Mouse (Mus musculus) thymus, adult 18-20 months (tissue): ENCODE results near the gene Drc3.
A peak's percentile ranks its signal among the peaks of the same experiment; 100 is the strongest.
"Not testable (repeated sequence)": the region's sequence is repeated elsewhere in the genome, so short reads cannot be mapped to it uniquely, and the experiment has no call there.

Experiments used
- DNase-seq, 2 experiments: peaks; one replicate each; pipeline ENCODE4 v3.0.0; 2022; ENCODE audit warnings: mixed read lengths in 2 of 2

Drc3 gene

DNA sequence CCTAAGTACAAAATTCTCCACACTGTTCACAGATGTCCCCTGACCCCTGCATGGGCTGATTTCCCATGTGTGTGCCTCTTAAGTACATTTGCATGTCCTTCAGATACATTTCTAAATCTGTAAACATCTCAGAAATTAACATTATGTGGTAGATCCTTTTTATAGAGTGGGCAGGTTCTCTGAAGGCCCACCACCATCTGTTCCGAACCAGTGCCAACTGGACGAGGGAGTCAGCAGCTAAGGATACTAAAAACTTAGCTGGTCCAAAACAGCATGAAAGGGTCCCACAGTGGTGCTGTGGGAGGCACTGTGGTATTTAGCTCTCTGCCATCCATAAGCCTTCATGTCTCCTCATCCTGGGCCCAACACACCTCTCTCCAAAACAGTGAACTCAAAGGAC lies 44.0 kb downstream of the Drc3 start:
- DNase-seq, result no peak

DNA sequence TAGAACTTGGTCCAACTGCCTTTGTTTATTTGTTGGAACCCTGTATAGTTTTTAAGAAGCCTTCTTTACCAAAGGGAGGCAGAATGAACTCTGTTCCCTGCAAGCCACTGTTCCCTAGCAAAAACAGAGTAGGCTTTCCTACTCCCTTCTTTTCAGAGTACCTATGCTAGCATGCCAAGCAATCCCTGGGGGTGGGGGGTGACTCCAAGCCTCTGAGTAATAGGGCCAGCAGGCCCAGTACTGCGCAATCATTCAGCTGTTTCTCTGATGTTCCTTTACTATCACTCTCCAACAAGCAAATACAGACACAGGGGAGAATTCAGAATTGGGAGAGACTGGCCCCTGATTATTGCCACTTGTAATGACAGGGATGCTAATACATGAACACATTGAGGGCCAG lies 53.5 kb downstream of the Drc3 start:
- DNase-seq, result no peak

DNA sequence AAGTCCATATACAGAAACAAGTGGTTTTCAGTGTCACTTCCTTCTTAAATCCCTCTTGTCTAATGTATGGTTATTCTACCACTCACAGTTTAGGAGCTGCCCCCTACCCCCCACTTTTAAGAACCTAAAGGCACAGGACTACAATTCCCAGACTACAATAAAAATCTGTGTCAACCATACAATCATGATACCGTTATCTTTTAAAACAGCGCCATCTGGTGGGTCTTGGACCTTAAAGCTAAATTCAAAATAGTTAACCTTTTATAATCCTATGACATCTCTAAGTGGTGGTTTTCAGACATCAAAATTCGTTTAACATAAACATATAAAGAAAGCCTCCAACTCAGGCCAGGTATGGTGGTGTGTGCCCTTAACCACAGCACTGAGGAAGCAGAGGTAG lies 59.0 kb downstream of the Drc3 start:
- no peak for DNase-seq

DNA sequence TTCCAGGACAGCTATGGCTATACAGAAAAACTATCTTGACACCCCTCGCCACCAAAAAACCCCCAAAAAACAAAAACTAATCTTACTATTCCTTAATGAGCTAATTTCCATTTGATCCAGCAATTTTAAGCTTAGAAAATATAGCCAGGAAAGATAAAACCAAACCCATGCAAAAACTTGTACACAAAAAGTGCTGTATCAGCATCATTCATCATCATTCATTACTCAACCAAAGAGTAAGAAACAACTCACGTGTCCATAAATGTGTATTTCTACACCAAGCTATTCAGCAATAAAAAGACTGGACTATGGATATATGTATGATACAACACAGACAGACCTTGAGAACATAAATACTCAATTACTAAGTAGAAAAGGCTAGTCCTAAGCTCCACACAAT lies 59.8 kb downstream of the Drc3 start:
- DNase-seq, result no peak

DNA sequence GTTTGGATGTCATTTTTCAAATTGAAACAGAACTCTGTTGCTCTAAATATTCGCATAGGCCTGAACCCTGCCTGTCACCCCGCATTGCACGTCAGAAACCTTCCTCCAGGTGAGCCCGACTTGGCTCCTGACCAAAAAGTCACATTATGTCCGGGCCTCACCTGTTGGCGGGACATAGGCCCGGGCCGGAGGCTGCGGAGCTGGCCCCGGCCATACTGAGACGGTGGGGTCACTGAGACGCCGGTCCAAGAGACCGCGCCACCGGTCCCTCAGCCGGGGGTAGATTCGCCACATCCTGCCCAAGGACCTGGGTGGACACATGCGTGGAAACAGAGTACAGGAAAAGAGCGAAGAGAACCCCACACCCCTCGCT lies 63.4 kb downstream of the Drc3 start:
- no peak for DNase-seq

DNA sequence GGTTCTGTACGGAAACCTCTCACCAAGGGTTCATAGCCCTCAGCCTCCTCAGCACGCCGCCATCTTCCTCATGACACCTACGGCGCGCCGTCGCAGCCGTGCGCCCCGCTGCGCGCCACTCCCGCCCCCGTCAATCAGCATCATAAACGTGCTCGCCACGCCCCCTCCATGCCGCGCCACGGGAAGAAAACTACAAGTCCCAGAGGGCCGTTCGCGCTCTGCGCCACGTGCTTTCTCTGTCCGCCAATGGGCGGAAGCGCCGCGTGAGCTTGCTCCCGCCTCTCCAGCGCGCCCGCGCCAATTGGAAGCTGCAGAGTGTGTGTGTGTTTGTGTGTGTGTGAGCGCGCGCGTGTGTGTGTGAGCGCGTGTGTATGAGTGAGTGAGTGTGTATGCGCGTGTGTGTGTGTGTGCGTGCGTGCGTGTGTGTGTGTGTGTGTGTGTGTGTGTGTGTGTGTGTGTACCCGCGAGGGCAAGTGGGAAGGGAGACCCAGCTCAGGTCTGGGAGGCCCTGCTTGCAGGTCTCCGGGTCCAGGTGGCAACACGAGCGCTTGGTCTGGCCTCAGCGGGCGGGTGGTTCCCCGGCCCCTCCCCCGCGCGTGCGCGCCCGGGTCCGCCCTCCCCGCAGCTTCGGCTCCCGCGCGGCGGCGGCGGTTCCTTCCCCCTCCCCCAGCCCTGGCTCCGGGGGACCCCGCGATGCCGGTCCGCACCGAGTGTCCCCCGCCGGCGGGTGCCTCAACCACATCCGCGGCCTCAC lies 64.0 kb downstream of the Drc3 start, which contains the start of gene Gid4:
Gene Gid4 (plus strand): TSS at position 183 of the 754 bp plus-strand sequence.
- DNase-seq, result peak; percentile 98

DNA sequence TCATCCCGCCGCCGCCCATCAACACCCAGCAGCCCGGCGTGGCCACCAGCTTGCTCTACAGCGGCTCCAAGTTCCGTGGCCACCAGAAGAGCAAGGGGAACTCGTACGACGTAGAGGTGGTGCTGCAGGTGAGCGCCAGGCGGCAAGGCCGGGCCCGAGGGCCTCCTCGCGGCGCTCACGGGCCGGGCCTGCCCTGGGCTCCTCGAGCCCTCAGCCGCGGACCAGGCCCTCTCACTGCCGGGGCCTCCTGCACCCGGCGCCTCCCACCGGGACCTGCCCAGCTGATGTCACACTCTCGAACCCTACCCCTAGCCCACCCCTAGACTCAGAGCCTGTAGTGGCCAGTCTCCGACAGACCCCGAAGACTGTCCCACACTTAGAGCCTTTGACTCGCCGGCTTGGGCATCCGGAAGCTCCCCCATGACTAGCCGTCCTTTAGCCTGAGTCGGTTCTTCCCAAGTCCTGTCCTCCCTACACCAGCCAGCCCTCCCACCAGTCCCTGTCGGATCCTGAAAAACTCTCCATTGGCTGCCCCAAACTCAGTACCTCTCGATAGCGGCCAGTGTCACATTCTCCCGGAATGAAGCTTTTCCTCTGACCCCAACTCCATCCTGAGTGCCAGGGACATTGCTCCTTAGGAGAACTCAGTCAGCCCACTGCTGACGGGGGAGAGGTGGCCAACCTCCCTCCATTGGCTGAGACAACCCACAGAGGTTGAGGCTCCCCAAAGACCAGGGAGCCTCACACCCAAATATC lies 64.8 kb downstream of the Drc3 start, which contains the start of gene Atpaf2:
Gene Atpaf2 (minus strand): TSS at position 741 of the 756 bp plus-strand sequence.
- peak; percentile 10 to 37 for DNase-seq

DNA sequence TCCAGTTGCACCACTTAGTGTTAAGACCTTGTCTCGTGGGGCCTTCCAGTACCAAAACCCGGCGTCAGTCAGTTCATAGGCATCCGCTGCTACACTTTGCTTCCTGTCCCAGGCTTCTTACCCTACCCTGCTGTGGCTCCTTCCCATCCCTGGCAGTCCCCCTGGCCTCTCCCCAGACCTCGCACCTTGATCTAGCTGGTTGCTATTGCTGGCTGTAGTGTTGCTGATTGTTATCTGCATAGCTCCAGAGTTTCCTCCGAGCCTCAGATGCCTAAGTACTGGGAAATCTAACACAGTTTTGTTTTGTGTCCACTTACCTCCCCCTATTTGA lies 65.3 kb downstream of the Drc3 start:
- peak; percentile 5 to 19 for DNase-seq

DNA sequence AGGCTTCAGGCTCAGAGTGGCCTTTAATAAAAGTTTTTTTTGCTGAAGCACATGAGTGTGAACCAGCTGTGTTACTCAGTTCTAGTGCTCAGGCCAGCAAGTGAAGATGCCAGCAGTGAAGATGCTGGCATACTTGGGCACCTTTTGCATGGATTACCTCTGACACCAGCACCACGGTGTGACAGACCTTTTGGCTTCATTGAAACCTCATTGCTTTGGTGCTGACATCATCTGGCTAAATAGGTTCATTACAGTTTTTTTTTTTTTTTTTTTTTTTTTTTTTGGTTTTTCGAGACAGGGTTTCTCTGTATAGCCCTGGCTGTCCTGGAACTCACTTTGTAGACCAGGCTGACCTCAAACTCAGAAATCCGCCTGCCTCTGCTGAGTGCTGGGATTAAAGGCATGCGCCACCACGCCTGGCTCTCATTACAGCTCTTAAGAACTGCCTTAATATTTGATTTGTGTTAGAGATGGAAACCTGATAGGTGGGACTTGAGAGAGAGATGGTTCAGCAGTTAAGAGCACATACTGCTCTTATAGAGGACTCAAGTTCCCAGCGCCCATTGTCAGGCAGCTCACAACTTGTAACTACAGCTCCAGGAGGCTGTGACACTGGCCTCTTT lies 69.0 kb downstream of the Drc3 start:
- no peak for DNase-seq

DNA sequence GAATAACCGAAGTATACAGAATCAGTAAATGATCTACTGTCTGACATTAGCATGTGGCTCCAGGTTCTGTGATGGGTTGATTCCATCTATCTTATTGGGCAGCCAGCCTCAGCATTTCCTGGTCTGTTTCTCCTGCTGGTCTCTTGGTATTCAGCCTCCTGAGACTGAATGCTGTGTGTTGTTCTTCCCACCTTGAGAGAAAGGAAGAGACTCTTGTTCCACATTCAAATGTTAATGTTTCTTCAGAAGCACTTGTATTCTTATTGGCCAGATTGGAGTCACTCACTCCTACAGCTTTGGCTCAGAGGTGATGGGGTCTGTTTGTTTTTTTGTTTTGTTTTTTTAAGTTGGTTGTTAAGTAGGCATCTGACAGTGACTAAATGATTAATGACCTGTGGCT lies 69.9 kb downstream of the Drc3 start:
- DNase-seq, result no peak

DNA sequence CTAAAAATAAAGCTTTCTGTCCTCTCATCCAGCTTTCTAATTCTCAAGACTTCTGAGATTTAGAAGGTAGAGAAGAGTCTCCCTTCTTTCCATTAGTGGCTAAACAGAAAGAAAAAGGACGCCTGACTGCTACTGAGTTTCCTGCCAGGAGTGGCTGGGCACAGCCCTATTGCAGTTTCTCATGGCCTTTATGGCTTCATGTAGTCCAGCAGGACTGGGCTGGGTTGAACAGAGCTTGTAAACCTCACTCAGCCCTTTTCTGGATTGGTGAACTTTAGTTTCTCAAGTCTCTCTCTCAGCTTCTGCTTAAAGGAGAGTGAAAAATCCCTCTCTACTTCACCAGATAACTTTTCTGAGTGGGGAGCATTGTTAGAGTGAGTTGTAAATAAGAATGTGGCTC lies 73.3 kb downstream of the Drc3 start:
- no peak for DNase-seq

DNA sequence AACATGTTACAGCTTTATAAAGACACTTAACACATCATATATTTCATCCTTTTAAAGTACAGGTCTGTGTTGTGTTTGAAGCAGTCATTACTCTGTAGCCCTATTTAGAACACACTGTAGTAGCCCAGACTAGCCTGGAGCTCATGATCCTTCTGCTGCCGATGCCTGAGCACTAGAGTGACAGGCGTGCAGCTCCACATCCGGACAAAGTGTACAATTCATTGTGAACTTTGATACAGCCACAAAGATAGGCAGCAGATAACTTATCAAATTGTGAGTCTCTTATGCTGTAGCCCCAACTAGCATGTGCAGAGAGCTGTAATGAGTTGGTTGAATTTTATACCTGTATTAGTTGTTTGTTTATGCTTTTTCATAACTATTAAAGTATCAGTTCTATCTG lies 74.5 kb downstream of the Drc3 start:
- no peak for DNase-seq

DNA sequence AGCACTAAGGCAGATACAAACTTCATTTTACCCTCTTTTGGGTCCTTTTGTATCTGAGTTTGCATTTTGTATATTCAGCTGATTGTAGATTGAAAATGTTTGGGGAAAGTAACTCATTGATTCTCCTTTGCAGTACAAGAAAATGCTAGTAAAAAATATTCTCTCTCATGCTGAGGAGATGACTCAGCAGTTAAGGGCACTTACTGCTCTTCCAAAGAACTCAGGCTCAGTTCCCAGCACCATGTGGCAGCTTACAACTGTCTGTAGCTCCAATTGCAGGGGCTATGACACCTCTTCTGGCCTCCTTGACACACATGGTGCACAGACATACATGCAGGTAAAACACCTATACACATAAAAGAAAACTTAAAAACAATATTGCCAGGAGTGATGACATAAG lies 80.4 kb downstream of the Drc3 start:
- no peak for DNase-seq

DNA sequence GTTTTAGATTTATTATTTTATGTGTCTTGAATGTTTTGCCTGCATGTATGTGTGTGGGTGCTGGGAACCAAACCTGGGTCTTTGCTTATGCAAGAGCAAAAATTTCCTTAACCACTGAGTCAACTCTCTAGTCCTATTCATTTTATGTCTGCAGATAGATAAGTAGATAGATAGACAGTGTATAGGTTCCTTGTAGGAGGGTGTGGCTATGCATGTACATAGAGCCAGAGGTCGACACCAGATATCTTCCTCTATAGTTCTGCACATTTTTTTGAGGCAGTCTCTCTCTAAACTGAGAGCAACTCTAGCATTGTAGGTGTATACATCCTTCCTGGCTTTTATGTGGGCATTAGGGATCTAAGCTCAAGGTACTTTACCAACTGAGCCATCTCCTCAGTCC lies 82.0 kb downstream of the Drc3 start:
- DNase-seq, result no peak

DNA sequence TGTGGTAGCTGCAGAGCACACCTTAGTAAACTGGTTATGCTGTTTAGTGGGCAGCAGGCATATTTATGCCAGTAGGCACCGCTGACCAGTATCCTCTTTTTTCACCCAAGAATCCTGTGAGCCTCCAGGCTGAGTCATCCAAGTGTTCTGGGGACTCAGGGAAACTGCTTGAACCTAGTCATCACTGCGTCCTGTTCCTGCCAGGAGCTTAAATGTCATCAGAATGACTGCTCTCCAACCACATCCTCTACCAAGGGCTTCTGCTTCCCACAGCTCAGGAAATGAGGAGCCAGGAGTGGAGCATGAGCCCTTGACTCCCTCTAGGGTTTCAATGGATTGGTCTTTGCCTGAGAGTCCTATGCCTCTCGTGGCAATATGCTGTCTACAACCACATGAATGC lies 83.5 kb downstream of the Drc3 start:
- DNase-seq, result no peak

DNA sequence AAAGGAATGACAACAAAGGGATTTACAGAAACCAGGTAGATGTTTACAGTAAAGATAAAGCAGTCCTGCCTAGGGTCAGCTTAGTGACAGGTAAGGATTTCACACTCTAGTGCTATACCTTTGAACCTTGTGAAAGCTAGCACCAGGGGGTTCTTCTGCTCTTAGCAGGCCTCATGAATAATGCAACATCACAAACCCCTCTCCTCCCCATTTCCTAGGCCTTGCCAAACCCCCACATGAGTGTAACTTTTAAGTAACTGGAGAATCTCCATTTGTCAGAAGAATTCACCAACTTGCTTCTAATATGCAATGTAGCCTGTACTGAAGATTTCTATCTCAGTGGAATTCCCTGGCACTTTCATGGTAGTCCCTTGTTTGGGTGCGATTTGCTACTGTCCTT lies 86.5 kb downstream of the Drc3 start:
- DNase-seq, result not testable (repeated sequence)

DNA sequence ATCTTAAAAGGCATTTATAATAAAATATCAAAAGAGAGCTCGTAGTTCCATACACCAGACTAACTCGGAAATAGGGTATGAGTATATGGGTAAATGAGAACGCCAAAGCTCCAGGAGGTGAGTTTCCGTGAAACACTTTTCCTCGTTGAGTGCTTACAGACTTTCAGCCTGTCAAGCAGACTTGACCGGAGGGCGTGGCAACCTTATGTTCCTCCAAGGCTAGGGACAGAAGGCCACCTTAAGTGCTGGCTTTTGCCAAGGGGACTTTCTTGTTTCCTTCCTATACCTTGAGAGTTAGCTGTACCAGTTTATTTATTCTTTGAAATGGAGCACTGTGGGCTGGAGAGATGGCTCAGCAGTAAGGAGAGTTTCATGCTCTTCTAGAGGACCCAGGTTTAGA lies 87.0 kb downstream of the Drc3 start:
- DNase-seq, result no peak

DNA sequence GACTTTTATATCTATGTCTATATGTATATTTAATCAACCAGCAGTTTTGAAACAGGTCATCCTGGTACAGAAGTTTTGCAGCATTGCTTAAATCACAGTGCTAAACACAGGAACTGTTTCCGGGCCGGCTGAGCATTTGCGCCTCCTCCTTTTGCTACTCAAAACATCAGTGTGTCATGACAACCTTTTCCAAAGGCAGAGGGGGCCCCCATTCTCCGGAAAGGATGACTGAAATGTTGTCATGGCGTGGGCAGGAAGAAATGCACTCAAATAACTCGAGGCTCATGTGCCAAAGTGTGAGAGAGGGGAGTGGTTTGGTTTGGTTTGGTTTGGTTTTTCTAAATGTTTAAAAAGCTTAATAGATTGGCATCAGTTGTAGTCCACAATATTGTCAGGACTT lies 89.8 kb downstream of the Drc3 start:
- DNase-seq, result no peak
